Mouse (Mus musculus): Measurements from ENCODE around the gene Tdpoz5. TPM values are rescaled to one million over a fixed set of nuclear protein-coding genes. Genes with fewer than 3 reads are reported as not detected.

Gene Tdpoz5
- polyA plus RNA-seq (2014; fragmentation: Illumina TruSeq; extraction: RNeasy Lipid Tissue Mini Kit (QIAGEN cat#74804); ENCODE audit: low read depth, low replicate concordance): not detected

GRCm38 (mm10) chr3:93961214-93961613 is at the start of gene Tdpoz5:
TSS of gene Tdpoz5 (minus strand) at chr3:93961314.

GRCm38 (mm10) chr3:93943443-93943842 is 17.7 kb downstream of the Tdpoz5 start, which contains the start of gene Gm9117:
TSS of gene Gm9117 (minus strand) at chr3:93943543.

Other genes starting within 250 kb of the Tdpoz5 start
- not detected for gene Gm5773, start 188.3 kb downstream of the Tdpoz5 start, polyA plus RNA-seq (2014; fragmentation: Illumina TruSeq; extraction: RNeasy Lipid Tissue Mini Kit (QIAGEN cat#74804); ENCODE audit: low read depth, low replicate concordance)
- gene Tdpoz4, start 164.9 kb downstream of the Tdpoz5 start, polyA plus RNA-seq (2014; fragmentation: Illumina TruSeq; extraction: RNeasy Lipid Tissue Mini Kit (QIAGEN cat#74804); ENCODE audit: low read depth, low replicate concordance): not detected
- gene Tdpoz3, start 135.3 kb downstream of the Tdpoz5 start, polyA plus RNA-seq (2014; fragmentation: Illumina TruSeq; extraction: RNeasy Lipid Tissue Mini Kit (QIAGEN cat#74804); ENCODE audit: low read depth, low replicate concordance): not detected
- 0.73 TPM for gene Gm9117, start 17.8 kb downstream of the Tdpoz5 start, polyA plus RNA-seq (2014; fragmentation: Illumina TruSeq; extraction: RNeasy Lipid Tissue Mini Kit (QIAGEN cat#74804); ENCODE audit: low read depth, low replicate concordance)
- gene Gm9125, start 93.6 kb upstream of the Tdpoz5 start, polyA plus RNA-seq (2014; fragmentation: Illumina TruSeq; extraction: RNeasy Lipid Tissue Mini Kit (QIAGEN cat#74804); ENCODE audit: low read depth, low replicate concordance): not detected
- gene Gm10697, start 111.3 kb upstream of the Tdpoz5 start, polyA plus RNA-seq (2014; fragmentation: Illumina TruSeq; extraction: RNeasy Lipid Tissue Mini Kit (QIAGEN cat#74804); ENCODE audit: low read depth, low replicate concordance): not detected
- gene Gm10696, start 216.9 kb upstream of the Tdpoz5 start, polyA plus RNA-seq (2014; fragmentation: Illumina TruSeq; extraction: RNeasy Lipid Tissue Mini Kit (QIAGEN cat#74804); ENCODE audit: low read depth, low replicate concordance): not detected
- gene Gm5286, start 235.4 kb upstream of the Tdpoz5 start, polyA plus RNA-seq (2014; fragmentation: Illumina TruSeq; extraction: RNeasy Lipid Tissue Mini Kit (QIAGEN cat#74804); ENCODE audit: low read depth, low replicate concordance): not detected